Mouse (Mus musculus): ENCODE results near the gene Gm28919. TPM values are rescaled to one million over a fixed set of nuclear protein-coding genes. Genes with fewer than 3 reads are reported as not detected.
"Not testable (repeated sequence)": the region's sequence is repeated elsewhere in the genome, so short reads cannot be mapped to it uniquely, and the experiment has no call there.

The Gm28919 gene
- not detected for total RNA-seq (2021)

DNA sequence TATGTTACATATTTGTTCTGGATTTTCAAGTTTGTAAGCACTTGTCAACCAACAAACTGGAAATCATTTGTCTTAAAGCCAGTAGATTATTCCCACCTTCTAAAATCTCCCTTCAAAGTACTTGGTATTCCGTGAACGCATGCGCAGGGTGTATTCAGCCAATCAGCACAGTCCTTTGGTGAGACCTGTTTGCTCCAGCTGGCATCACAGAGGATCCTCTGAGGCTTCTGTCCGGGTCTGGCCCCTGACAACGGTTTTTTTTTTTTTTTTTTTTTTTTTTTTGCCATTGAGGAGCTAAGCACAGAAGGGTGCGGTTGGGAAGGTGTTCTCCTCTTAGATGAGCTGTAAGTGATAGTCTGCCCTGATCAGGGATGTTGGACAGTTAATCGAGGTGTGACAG is at the start of gene Gm28919:
Gene Gm28919, plus strand, starts transcription at position 301 of the 400 bp plus-strand sequence.
- intact Hi-C loops (cut with DNase I); DNase-seq (ENCODE audit: extremely low spot score in 1 of 2, low spot score in 2 of 2): not testable (repeated sequence)

Other genes with a start within 250 kb of the Gm28919 start
- not detected for gene Gm21719, start 99.3 kb downstream of the Gm28919 start, total RNA-seq (2021)

All from left cerebral cortex, postnatal 10 days (tissue).